In the genomic region with DNA sequence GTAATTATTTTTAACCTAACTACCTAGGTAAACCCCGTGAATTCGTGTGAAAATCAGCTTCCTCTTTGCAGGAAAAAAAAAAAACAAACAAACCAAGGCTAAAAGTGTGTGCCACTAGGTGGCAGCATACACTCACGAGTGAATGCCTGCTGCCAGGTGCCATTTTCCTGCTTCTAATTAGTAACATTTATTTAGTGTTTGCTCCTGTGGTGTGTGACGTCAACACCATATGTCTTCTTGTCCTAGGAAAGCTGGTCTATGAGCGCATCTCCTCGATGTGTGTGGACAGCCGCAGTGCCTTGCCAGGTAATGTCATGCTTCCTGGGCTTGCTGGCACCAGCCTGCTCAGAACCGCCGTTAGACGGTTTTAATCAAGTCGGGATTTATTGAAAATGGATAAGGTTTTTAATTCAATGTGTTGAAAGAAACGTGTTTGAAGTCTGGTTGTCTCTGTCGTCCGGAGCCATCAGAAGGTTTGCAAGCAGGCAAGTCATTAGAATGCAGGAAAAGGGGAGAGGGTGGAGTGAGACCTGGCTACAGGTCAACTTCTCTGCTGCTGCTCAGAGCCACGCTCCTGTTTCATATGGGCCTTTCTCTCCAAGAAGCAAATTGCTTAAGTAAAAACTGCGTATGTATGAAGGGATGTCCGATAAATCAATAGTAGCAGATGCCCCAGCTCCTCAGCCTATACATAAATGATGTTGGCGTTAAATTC, we compare ENCODE assay signal across 8 mouse cellular contexts. TPM values are rescaled to one million over a fixed set of nuclear protein-coding genes. Genes with fewer than 3 reads are reported as not detected.
DNase-seq lines count a peak whose midpoint lies in the region; TF ChIP-seq lines count a peak whose summit lies in the region.

No protein-coding gene starts in this region.

- peak overlapping the region; percentile 48 for H3K4me3 ChIP-seq in layer of hippocampus, adult 2 months

- DNase-seq in adrenal gland, adult (ENCODE audit: inconsistent age in 2 of 2, low spot score in 1 of 2) = peak; percentile 31 to 82
- no peak for DNase-seq in adrenal gland, postnatal 4 days (ENCODE audit: low spot score in 2 of 2)
- DNase-seq in adipocyte (ENCODE audit: low spot score) = peak; percentile 72
- DNase-seq in embryo, embryonic 11 days = peak; percentile 86
- peak; percentile 57 to 79 for DNase-seq in heart, postnatal 10 days
- DNase-seq in layer of hippocampus, adult 2 months (ENCODE audit: low spot score in 2 of 2) = peak; percentile 57 to 75
- peak; percentile 48 for DNase-seq in lung, postnatal 25 days (ENCODE audit: low spot score)
- peak; percentile 70 for DNase-seq in retina, postnatal 7 days (ENCODE audit: low read depth, low spot score)

- intact Hi-C loops in heart, postnatal 10 days (cut with DNase I) = loop anchor here (1.0 to 10.0 kb wide), 4 partner anchors 86 to 749 kb away; partner anchors contain the start of gene Acsm5

- H3K27ac ChIP-seq in layer of hippocampus, adult 2 months = peak overlapping the region; percentile 81

- TF ChIP-seq CTCF in layer of hippocampus, adult 2 months (conservative IDR thresholded peaks at IDR 0.05) = peak; percentile 91

RNA-seq across cellular contexts. Expression of gene Vps35l, which starts 26.2 kb away (rescaled TPM):
- 10 to 100 TPM; 71.2 to 75.3 TPM for total RNA-seq in adrenal gland, postnatal 4 days (2021)
- total RNA-seq in heart, postnatal 10 days (2021) = 10 to 100 TPM; 29.6 to 33.3 TPM
- total RNA-seq in layer of hippocampus, adult 2 months (2021) = 10 to 100 TPM; 58.5 to 65.1 TPM

RNA-seq across cellular contexts. Expression of gene Ccp110, which starts 53.9 kb away (rescaled TPM):
- 10 to 100 TPM; 13.5 to 15.3 TPM for total RNA-seq in adrenal gland, postnatal 4 days (2021)
- 1 to 10 TPM; 4.1 to 4.8 TPM for total RNA-seq in heart, postnatal 10 days (2021)
- 10 to 100 TPM; 41.5 to 50.3 TPM for total RNA-seq in layer of hippocampus, adult 2 months (2021)

Comparison
In these comparisons a context has a peak if more than half of its experiments do, and no peak if none do; other contexts are left out.
1. DNase-seq: peak in adrenal gland, adult (2 of 2), adipocyte (single experiment), embryo, embryonic 11 days (single experiment), heart, postnatal 10 days (2 of 2), layer of hippocampus, adult 2 months (2 of 2), lung, postnatal 25 days (single experiment) and retina, postnatal 7 days (single experiment); none in adrenal gland, postnatal 4 days (0 of 2).